Mouse (Mus musculus) heart, postnatal 14 days (tissue): ENCODE results near the gene Hoxb7. TPM values are rescaled to one million over a fixed set of nuclear protein-coding genes. Genes with fewer than 3 reads are reported as not detected.

Experiments
- DNase-seq, 2 experiments: peaks; one replicate each; pipeline ENCODE4 v3.0.0; 2021 to 2022
- intact Hi-C: fragments of 180-260 bp; cut with DNase I; formaldehyde crosslinking; loops from one replicate; pipeline ENCODE4 v1.15.1; 2025
- total RNA-seq, 2 experiments: library from RNA; stranded (reverse); gene quantifications; 2 replicates each; pipeline ENCODE4 v1.2.3; 2021

The Hoxb7 gene
- total RNA-seq, 2 experiments from 2014 or later: not detected

GRCm38 (mm10) chr11:96267021-96267920 lies 19.2 kb upstream of the Hoxb7 start:
- intact Hi-C loops: no loop called here
- DNase-seq: no peak

- no peak for DNase-seq
- intact Hi-C loops: no loop called here
Observed at GRCm38 (mm10) chr11:96268031-96268745, 18.2 kb upstream of the Hoxb7 start.

GRCm38 (mm10) chr11:96269869-96270268 lies 16.6 kb upstream of the Hoxb7 start:
- intact Hi-C loops: no loop called here

GRCm38 (mm10) chr11:96270996-96271540 lies 15.4 kb upstream of the Hoxb7 start, which contains the start of gene Hoxb9:
Hoxb9 (plus strand) TSS chr11:96271457.
- DNase-seq: no peak
- intact Hi-C loops: no loop called here

More at GRCm38 (mm10) chr11:96269869-96270268, 16.6 kb upstream of the Hoxb7 start:
- DNase-seq: no peak

GRCm38 (mm10) chr11:96271541-96272011 lies 14.8 kb upstream of the Hoxb7 start:
- intact Hi-C loops: no loop called here
- DNase-seq: no peak

- DNase-seq: no peak
- intact Hi-C loops: no loop called here
Observed at GRCm38 (mm10) chr11:96272024-96272921, 14.2 kb upstream of the Hoxb7 start.

- no peak for DNase-seq
- intact Hi-C loops: no loop called here
Observed at GRCm38 (mm10) chr11:96274428-96274827, 12.0 kb upstream of the Hoxb7 start.

- intact Hi-C loops: loop anchor here (5.0 kb wide), 3 partner anchors 74 to 451 kb away; no protein-coding TSS in a partner anchor
- DNase-seq: no peak
Observed at GRCm38 (mm10) chr11:96275896-96276295, 10.5 kb upstream of the Hoxb7 start.

GRCm38 (mm10) chr11:96277151-96278044 lies 9.0 kb upstream of the Hoxb7 start:
- intact Hi-C loops: loop anchor here (2.0 to 5.0 kb wide), 6 partner anchors 75 to 583 kb away; no protein-coding TSS in a partner anchor

GRCm38 (mm10) chr11:96278324-96278723 lies 8.1 kb upstream of the Hoxb7 start:
- DNase-seq: no peak

More at GRCm38 (mm10) chr11:96277151-96278044, 9.0 kb upstream of the Hoxb7 start:
- DNase-seq: no peak

GRCm38 (mm10) chr11:96278773-96279172 lies 7.7 kb upstream of the Hoxb7 start:
- peak; percentile 87 to 90 for DNase-seq
- intact Hi-C loops: loop anchor here (2.0 to 5.0 kb wide), 6 partner anchors 76 to 582 kb away; no protein-coding TSS in a partner anchor

More at GRCm38 (mm10) chr11:96278324-96278723, 8.1 kb upstream of the Hoxb7 start:
- intact Hi-C loops: loop anchor here (2.0 to 5.0 kb wide), 6 partner anchors 76 to 582 kb away; no protein-coding TSS in a partner anchor

GRCm38 (mm10) chr11:96279421-96280233 lies 6.8 kb upstream of the Hoxb7 start:
- intact Hi-C loops: loop anchor here (2.0 to 5.0 kb wide), 6 partner anchors 77 to 581 kb away; no protein-coding TSS in a partner anchor
- DNase-seq: no peak

GRCm38 (mm10) chr11:96280399-96281378 lies 5.7 kb upstream of the Hoxb7 start:
- DNase-seq: no peak
- intact Hi-C loops: no loop called here

GRCm38 (mm10) chr11:96281396-96281795 lies 5.0 kb upstream of the Hoxb7 start:
- intact Hi-C loops: no loop called here
- no peak for DNase-seq

- intact Hi-C loops: no loop called here
- DNase-seq: no peak
Observed at GRCm38 (mm10) chr11:96281855-96282570, 4.4 kb upstream of the Hoxb7 start, which contains the start of gene Hoxb8. Hoxb8 (plus strand) TSS chr11:96281905.
